Mouse (Mus musculus) layer of hippocampus, postnatal 36 days (tissue): ENCODE results near the gene Adad2. TPM values are rescaled to one million over a fixed set of nuclear protein-coding genes. Genes with fewer than 3 reads are reported as not detected.

Experiments used
- DNase-seq, 2 experiments: peaks; one replicate each; pipeline ENCODE4 v3.0.0; 2022
- total RNA-seq, 2 experiments: library from RNA; stranded (reverse); gene quantifications; 2 replicates each; pipeline ENCODE4 v1.2.3; 2021

The Adad2 gene
- total RNA-seq = under 1 TPM in 1 of 2 experiments, not detected in 1; 0.46 TPM

DNA sequence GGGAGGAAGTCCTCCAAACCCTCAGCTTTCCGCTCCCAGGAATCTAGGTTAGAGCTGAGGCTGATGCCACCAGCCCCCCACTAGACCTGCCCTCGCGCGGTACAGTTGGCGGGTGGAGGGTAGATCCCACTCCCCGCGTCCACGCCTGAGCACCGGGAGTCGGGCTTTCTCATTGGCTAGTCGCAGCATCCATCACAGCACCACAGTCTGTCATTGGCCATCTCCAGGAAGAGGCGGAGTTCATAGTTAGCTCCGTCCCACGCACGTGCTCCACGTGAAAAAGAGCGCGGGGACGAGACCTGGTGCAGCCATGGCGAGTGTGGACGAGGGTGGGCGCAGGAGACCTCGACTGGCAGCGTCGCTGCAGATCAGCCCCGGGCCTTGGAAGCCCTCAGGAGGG, at the start of gene Adad2:
Gene Adad2 (plus strand): TSS at position 277 of the 400 bp plus-strand sequence.
- no peak for DNase-seq

GRCm38 (mm10) chr8:119563849-119564251, 48.7 kb upstream of the Adad2 start:
- no peak for DNase-seq

GRCm38 (mm10) chr8:119566367-119566766, 46.2 kb upstream of the Adad2 start:
- DNase-seq = no peak

DNA sequence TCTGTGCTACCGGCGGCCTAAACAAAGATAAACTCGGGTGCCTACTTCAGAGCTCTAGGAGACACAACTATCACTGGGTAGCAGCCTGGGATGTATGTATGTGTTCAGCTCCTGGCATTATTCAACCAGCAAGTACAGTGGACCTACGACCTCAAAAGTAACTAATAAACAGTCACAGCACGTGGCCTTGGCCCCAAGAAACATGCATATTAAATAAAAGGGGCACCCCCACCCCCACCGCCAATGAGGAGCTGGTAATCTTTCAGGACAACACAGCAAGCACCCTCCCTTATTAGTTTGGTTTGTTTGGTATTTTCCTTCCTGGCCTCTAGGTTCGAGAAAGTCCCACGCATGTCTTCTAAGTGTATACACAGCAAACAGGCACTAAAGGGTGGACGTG, 44.3 kb upstream of the Adad2 start:
- DNase-seq = no peak

DNA sequence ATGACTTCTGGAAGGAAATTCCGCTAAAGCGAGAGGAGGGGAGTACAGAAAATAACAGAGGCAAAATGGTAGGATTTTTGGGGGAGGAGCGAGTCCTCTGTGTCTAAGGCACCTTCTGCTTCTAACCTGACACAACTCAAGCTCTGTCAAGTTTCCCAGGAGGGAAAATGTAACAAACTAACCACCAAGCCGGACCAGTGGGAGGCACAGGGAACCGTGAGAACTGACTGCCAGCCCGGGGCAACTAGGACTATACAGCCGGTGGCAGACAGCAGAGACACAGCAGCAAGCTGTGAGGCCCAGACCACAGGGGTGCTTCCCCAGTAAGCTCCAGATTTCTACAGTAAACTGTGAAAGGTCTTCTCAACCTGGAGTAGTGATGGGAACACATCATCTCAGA, 43.6 kb upstream of the Adad2 start:
- no peak for DNase-seq

DNA sequence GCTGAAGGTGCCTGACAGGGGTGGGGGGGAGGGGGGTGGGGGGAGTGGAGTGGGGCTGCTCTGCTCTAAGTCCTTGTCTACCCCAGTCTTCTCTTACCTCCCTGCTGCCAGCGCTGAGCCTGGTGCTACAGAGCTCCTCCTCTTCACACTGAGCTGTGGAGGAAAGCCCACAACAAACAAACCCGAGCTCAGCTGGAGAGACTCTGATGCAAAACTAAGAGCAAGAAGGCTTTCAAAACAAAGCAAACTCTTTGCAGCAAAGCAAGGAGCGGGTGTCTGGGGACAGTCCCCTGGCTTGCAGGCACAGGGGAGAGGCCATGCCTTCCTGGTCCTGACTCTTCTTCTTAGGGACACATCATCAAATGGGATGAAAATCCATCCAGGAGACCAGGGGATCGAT, 42.7 kb upstream of the Adad2 start:
- DNase-seq = no peak

- no peak for DNase-seq
These were observed 41.4 kb upstream of the Adad2 start for GRCm38 (mm10) chr8:119571135-119571534.

DNA sequence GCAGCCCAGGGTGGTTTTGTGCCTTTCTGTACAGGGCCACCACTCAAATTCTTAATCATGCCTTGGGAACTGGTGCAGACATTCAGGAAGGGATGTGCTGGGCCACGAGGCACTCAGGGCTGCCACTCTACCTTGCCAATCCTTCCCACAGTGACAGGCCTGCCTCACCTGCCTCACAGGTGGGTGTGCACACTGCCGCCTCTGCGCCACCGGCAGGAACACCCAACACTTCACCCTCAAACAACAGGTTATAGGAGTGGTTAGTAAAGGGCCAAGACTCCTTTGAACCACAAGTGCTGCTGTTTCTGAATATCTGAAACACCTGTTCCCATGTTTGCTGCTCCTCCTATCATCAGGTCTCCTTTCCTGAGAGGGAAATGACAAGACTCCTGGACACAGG, 40.1 kb upstream of the Adad2 start:
- DNase-seq = no peak

GRCm38 (mm10) chr8:119574437-119575365, 37.8 kb upstream of the Adad2 start, which contains the start of the genes Hsdl1 and Dnaaf1:
Gene Hsdl1, minus strand, starts transcription at chr8:119575183.
Gene Dnaaf1, plus strand, starts transcription at chr8:119575235.
- peak; percentile 94 for DNase-seq

DNA sequence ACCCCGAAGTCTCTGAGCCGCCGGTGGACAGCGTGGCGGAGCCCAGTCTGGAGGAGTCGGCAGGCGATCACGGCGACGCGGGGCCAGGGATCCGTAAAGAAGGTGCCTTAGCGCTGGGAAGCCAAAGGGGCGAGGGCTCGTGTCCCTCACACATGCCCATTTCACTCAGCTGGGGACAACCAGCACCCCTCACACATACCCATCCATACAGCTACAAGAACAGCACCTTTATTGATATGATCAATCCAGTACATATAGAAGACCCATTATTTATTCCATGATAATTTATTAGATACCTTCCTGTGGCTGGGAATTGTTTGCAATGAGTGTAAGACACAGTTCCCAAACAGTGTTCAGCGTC, 37.2 kb upstream of the Adad2 start:
- DNase-seq = no peak

DNA sequence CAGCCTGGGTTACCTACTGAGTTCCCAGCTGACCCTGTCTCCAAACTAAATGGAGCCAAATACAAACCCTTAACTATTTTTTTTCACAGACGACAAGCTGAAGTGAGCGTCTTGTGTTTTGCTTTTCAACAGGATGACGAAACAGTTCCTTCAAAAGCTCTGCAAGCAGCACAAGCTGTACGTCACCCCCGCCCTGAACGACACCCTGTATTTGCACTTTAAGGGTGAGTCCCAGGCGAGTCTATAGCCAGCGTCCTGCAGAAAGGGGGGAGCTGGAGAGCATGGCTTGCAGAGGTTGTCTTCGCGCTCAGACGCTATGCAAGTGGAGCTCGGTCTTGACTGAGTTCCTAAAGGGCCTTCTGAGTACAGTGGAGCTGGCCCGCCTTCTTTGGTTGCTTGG, 33.5 kb upstream of the Adad2 start:
- no peak for DNase-seq

- DNase-seq = no peak
These were observed 31.9 kb upstream of the Adad2 start for GRCm38 (mm10) chr8:119580441-119581161.

DNA sequence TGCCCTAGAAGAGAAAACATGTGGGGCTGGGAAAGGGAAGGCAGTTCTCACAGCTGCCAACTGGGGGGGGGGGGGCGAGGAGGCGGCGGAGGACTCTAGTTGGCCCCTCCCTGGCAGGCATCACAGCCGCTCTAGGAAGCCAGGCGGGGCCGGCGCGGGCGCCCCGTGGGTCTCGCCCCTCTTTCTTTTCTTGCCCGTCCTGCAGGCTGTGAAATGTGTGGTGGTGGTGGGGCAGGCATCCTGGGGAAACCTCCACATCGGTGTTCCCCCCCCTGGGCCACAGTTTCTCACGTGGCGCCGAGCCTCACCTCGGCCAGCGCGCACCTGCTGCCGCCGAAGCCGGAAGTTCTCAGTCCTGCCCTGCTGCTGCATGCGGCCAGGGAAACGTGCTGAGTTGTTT, 26.6 kb upstream of the Adad2 start:
- DNase-seq = no peak

DNA sequence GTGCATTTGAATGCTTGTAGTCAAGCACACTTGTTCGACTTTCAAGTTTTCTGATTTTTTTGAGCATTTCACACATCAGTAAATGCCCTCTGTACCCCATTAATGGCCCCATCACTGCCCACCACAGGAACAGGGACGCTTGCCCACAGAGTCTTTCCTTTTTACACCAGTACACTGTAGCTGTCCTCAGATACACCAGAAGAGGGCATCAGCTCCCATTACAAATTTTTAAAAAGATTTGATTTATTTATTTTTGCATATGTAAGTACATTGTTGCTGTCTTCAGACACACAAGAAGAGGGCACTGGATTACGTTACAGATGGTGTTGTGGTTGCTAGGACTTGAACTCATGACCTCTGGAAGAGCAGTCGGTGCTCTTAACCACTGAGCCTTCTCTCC, 24.2 kb upstream of the Adad2 start:
- no peak for DNase-seq

DNA sequence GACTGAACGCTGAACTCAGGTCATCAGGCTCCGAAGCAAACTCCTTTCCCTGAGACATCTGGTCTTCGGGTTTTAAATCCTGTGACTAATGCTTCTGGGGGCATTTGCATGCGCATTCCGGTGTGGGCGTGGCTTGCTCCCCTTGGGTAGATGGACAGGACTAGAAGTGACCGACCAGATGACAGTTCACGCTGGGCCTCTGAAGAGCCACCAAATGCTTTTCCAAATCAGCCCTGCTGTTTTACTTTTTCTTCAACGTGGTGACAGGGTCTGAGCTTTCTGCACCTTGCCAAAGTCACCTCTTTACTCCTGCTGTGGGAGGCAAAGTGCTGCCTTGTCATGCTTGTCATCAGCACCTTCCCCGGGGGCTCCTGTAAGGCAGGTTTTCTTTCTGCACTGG, 23.7 kb upstream of the Adad2 start:
- no peak for DNase-seq

GRCm38 (mm10) chr8:119590348-119590747, 22.2 kb upstream of the Adad2 start:
- DNase-seq = no peak

GRCm38 (mm10) chr8:119591456-119591855, 21.1 kb upstream of the Adad2 start:
- no peak for DNase-seq

GRCm38 (mm10) chr8:119603771-119604170, 8.8 kb upstream of the Adad2 start:
- no peak for DNase-seq

- no peak for DNase-seq
These were observed 8.1 kb upstream of the Adad2 start for GRCm38 (mm10) chr8:119604398-119604803.

- DNase-seq = peak; percentile 87
These were observed 7.6 kb upstream of the Adad2 start, which contains the start of gene Taf1c for GRCm38 (mm10) chr8:119604996-119605395. Gene Taf1c, minus strand, starts transcription at chr8:119605222.

DNA sequence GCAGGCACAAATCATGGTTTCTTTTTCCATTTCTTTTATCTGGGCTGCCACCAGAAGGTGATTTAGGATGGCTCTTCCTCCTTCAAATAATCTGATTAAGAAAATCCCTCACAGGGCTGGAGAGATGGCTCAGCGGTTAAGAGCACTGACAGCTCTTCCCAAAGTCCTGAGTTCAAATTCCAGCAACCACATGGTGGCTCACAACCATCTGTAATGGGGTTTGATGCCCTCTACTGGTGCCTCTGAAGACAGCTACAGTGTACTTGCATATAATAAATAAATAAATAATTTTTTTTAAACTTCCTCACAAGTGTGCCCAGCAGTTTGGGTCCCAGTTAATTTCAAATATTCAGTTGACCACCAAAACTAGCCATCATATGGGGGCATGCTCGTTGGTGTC, 6.3 kb upstream of the Adad2 start:
- no peak for DNase-seq

- no peak for DNase-seq
These were observed 2.5 kb downstream of the Adad2 start for GRCm38 (mm10) chr8:119615096-119615495.

- no peak for DNase-seq
These were observed 3.8 kb downstream of the Adad2 start for GRCm38 (mm10) chr8:119616358-119616757.

DNA sequence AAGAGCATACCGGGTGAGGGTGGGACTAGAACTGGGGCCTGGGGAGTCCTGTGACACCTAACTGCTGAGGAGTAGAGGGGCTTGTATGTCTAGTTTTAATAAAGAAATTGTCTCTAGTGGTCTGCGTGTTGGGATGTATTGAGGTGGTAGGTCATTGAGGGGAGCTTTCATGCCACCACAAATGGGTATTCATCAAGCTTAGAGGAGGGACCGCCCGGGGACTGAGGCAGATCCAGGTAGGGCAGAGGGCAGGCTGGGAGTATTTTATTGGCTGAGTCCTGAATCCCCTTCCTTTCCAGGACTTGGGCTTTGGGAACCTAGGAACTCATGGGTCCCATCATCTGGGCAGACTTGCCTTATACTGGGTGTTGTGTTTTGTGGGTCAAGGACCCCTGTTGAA, 4.3 kb downstream of the Adad2 start:
- no peak for DNase-seq
